Mouse (Mus musculus) spleen, adult 10 weeks (tissue): Measurements from ENCODE around the gene Myo1f. TPM values are rescaled to one million over a fixed set of nuclear protein-coding genes. Genes with fewer than 3 reads are reported as not detected.

Source experiments
- polyA plus RNA-seq: library from polyadenylated mRNA; stranded (reverse); fragments of 350-450 nt; fragmentation: Illumina TruSeq; extraction: RNeasy Lipid Tissue Mini Kit (QIAGEN cat#74804); gene quantifications from one replicate; pipeline ENCODE4 v1.2.3, GENCODE M21; 2015; ENCODE audit warnings: low replicate concordance; ENCODE audit not compliant: insufficient read depth

Gene Myo1f
- 35.7 TPM for polyA plus RNA-seq

GRCm38 (mm10) chr17:33555223-33555855 lies at the start of gene Myo1f:
Myo1f (plus strand) TSS chr17:33555707.

GRCm38 (mm10) chr17:33523918-33524755 lies 31.4 kb upstream of the Myo1f start, which contains the start of gene Adamts10:
Adamts10 (plus strand) TSS chr17:33524204.

GRCm38 (mm10) chr17:33628621-33629486 lies 73.3 kb downstream of the Myo1f start, which contains the start of gene Zfp414:
Zfp414 (plus strand) TSS chr17:33629090.

GRCm38 (mm10) chr17:33637516-33638276 lies 82.2 kb downstream of the Myo1f start, which contains the start of gene Pram1:
Pram1 (plus strand) TSS chr17:33638056.

Other genes starting within 250 kb of the Myo1f start
- 20.6 TPM for gene Zfp81, start 196.8 kb upstream of the Myo1f start, polyA plus RNA-seq
- gene Zfp101, start 161.1 kb upstream of the Myo1f start, polyA plus RNA-seq = 19.8 TPM
- not detected for gene Actl9, start 122.8 kb upstream of the Myo1f start, polyA plus RNA-seq
- gene Adamts10, start 31.5 kb upstream of the Myo1f start, polyA plus RNA-seq = 51.5 TPM
- 21.6 TPM for gene Zfp414, start 73.4 kb downstream of the Myo1f start, polyA plus RNA-seq
- 6.4 TPM for gene Pram1, start 82.3 kb downstream of the Myo1f start, polyA plus RNA-seq
- 386 TPM for gene Hnrnpm, start 131.2 kb downstream of the Myo1f start, polyA plus RNA-seq
- 102 TPM for gene March2, start 163.0 kb downstream of the Myo1f start, polyA plus RNA-seq
- 65.7 TPM for gene Rab11b, start 204.8 kb downstream of the Myo1f start, polyA plus RNA-seq
- 11.1 TPM for gene Angptl4, start 226.1 kb downstream of the Myo1f start, polyA plus RNA-seq